Mouse (Mus musculus) myocyte (in vitro differentiated cells): Measurements from ENCODE around the gene Sco1.
A peak's percentile ranks its signal among the peaks of the same experiment; 100 is the strongest.

Experiments
- E2F4 ChIP-seq: IDR thresholded peaks from one replicate; pipeline ENCODE4 v1.6.1; 2011; ENCODE audit warnings: mild to moderate bottlenecking, control low read depth, moderate library complexity; ENCODE audit not compliant: insufficient read depth
- MAX ChIP-seq: IDR thresholded peaks from one replicate; pipeline ENCODE4 v1.6.1; 2011; ENCODE audit warnings: low read depth, mild to moderate bottlenecking, control low read depth
- MYOD1 ChIP-seq, 3 experiments: IDR thresholded peaks; one replicate each; pipeline ENCODE4 v1.6.1; 2011; ENCODE audit warnings: control low read depth in 2 of 3, low read depth in 2 of 3, mild to moderate bottlenecking in 2 of 3, moderate library complexity in 1 of 3; ENCODE audit not compliant: insufficient read length in 2 of 3, control insufficient read depth in 1 of 3
- POLR2A ChIP-seq: IDR thresholded peaks from one replicate; pipeline ENCODE4 v1.6.1; 2011; ENCODE audit warnings: low read depth, mild to moderate bottlenecking, control low read depth, moderate library complexity; ENCODE audit not compliant: insufficient read length
- POLR2AphosphoS2 ChIP-seq: IDR thresholded peaks from one replicate; pipeline ENCODE4 v1.6.1; 2011; ENCODE audit warnings: low read depth, control low read depth; ENCODE audit not compliant: insufficient read length
- TCF12 ChIP-seq: IDR thresholded peaks from one replicate; pipeline ENCODE4 v1.6.1; 2011; ENCODE audit warnings: mild to moderate bottlenecking, control low read depth; ENCODE audit not compliant: poor library complexity, insufficient read depth, severe bottlenecking
- USF1 ChIP-seq: IDR thresholded peaks from one replicate; pipeline ENCODE4 v1.6.1; 2011; ENCODE audit warnings: low read depth, mild to moderate bottlenecking, control low read depth, moderate library complexity

GRCm38 (mm10) chr11:67099241-67099640, 46.8 kb downstream of the Sco1 start:
- TF ChIP-seq USF1 (no peak), E2F4 (no peak), POLR2A (peak; percentile 54), MYOD1 (IDR thresholded peaks at IDR 0.05; ENCODE audit: control insufficient read depth in 1 of 3, insufficient read length in 2 of 3, low read depth in 2 of 3) (no peak), TCF12 (no peak), POLR2AphosphoS2 (peak; percentile 55), MAX (no peak)
